Mouse (Mus musculus): ENCODE data around the gene Ppp3r1. TPM values are rescaled to one million over a fixed set of nuclear protein-coding genes. Genes with fewer than 3 reads are reported as not detected.
"Not testable (repeated sequence)": the region's sequence is repeated elsewhere in the genome, so short reads cannot be mapped to it uniquely, and the experiment has no call there.

Ppp3r1 gene
- polyA plus RNA-seq, 1 experiment from 2014 or later = 126 TPM

- ATAC-seq = no peak
- Histone ChIP-seq H3K36me3 (ENCODE audit: control insufficient read depth, insufficient read depth, low read length) (peaks cover 12% of the 10 kb centered on the region; the same call in 1 of the 2 replicates), H3K4me1 (ENCODE audit: control insufficient read depth, insufficient read depth, low read length) (peaks cover 10% of the 10 kb centered on the region; the same call in 1 of the 2 replicates), H3K27me3 (replicated peaks; ENCODE audit: control insufficient read depth, insufficient read depth, low read length) (no peaks in the 10 kb centered on the region), H3K4me2 (ENCODE audit: low read length) (peak overlapping the region; percentile 75), H3K9ac (ENCODE audit: low read length) (no peak overlapping the region), H3K27ac (ENCODE audit: low read depth, low read length) (no peak overlapping the region), H3K4me3 (ENCODE audit: low read depth, low read length) (no peak overlapping the region; the same call in 1 of the 2 replicates), H3K9me3 (replicated peaks; ENCODE audit: control insufficient read depth, low read length) (no peaks in the 10 kb centered on the region)
- DNase-seq (ENCODE audit: low spot score) = no peak
- WGBS = 63% methylated on average over 5 of the region's 5 CpGs
Measured at GRCm38 (mm10) chr11:17212903-17213509, 53.9 kb downstream of the Ppp3r1 start.

- Histone ChIP-seq H3K9me3 (replicated peaks; ENCODE audit: control insufficient read depth, low read length) (no peaks in the 10 kb centered on the region), H3K9ac (ENCODE audit: low read length) (no peak overlapping the region), H3K27ac (ENCODE audit: low read depth, low read length) (no peak overlapping the region), H3K27me3 (replicated peaks; ENCODE audit: control insufficient read depth, insufficient read depth, low read length) (no peaks in the 10 kb centered on the region), H3K4me3 (ENCODE audit: low read depth, low read length) (no peak overlapping the region), H3K4me2 (ENCODE audit: low read length) (no peak overlapping the region), H3K4me1 (ENCODE audit: control insufficient read depth, insufficient read depth, low read length) (peaks cover 10% of the 10 kb centered on the region; the same call in 1 of the 2 replicates), H3K36me3 (ENCODE audit: control insufficient read depth, insufficient read depth, low read length) (peaks cover under 1% of the 10 kb centered on the region; the same call in 1 of the 2 replicates)
- DNase-seq (ENCODE audit: low spot score) (no peak), ATAC-seq (no peak)
- WGBS = 91% methylated on average over 3 of the region's 3 CpGs
Measured at GRCm38 (mm10) chr11:17215475-17215874, 56.4 kb downstream of the Ppp3r1 start.

DNA sequence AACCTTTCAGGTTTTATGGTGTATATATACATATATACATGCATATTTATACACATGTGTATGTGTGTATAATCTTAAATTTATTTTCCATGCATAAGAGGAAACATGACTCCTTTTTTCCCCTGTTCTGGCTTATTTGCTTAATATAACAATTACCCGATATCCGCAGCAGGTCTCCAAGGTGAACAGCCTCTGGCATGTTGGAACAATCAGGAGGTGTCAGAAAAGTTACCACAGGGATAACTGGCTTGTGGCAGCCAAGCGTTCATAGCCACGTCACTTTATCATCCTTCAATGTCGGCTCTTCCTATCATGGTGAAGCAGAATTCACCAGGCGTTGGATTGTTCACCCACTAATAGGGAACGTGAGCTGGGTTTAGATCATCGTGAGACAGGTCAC lies 62.1 kb downstream of the Ppp3r1 start:
- ATAC-seq (no peak), DNase-seq (ENCODE audit: low spot score) (no peak)
- Histone ChIP-seq H3K4me1 (ENCODE audit: control insufficient read depth, insufficient read depth, low read length) (no peaks in the 10 kb centered on the region), H3K9ac (ENCODE audit: low read length) (no peak overlapping the region), H3K4me2 (ENCODE audit: low read length) (no peak overlapping the region), H3K27ac (ENCODE audit: low read depth, low read length) (no peak overlapping the region), H3K9me3 (replicated peaks; ENCODE audit: control insufficient read depth, low read length) (no peaks in the 10 kb centered on the region), H3K36me3 (ENCODE audit: control insufficient read depth, insufficient read depth, low read length) (peaks cover 24% of the 10 kb centered on the region; the same call in 1 of the 2 replicates), H3K27me3 (replicated peaks; ENCODE audit: control insufficient read depth, insufficient read depth, low read length) (no peaks in the 10 kb centered on the region), H3K4me3 (ENCODE audit: low read depth, low read length) (no peak overlapping the region)
- 95% methylated on average over 8 of the region's 8 CpGs for WGBS

GRCm38 (mm10) chr11:17232792-17233191 lies 73.7 kb downstream of the Ppp3r1 start:
- H3K9me3 ChIP-seq (replicated peaks; ENCODE audit: control insufficient read depth, low read length) = no peaks in the 10 kb centered on the region
- no peak overlapping the region for H3K4me2 ChIP-seq (ENCODE audit: low read length)
- no peak overlapping the region for H3K9ac ChIP-seq (ENCODE audit: low read length)
- H3K27me3 ChIP-seq (replicated peaks; ENCODE audit: control insufficient read depth, insufficient read depth, low read length) = no peaks in the 10 kb centered on the region
- no peak for DNase-seq (ENCODE audit: low spot score)
- H3K36me3 ChIP-seq (ENCODE audit: control insufficient read depth, insufficient read depth, low read length) = peaks cover 31% of the 10 kb centered on the region
- H3K27ac ChIP-seq (ENCODE audit: low read depth, low read length) = no peak overlapping the region
- 76% methylated on average over 5 of the region's 5 CpGs for WGBS
- no peak for ATAC-seq
- H3K4me3 ChIP-seq (ENCODE audit: low read depth, low read length) = no peak overlapping the region
- no peaks in the 10 kb centered on the region for H3K4me1 ChIP-seq (ENCODE audit: control insufficient read depth, insufficient read depth, low read length)

DNA sequence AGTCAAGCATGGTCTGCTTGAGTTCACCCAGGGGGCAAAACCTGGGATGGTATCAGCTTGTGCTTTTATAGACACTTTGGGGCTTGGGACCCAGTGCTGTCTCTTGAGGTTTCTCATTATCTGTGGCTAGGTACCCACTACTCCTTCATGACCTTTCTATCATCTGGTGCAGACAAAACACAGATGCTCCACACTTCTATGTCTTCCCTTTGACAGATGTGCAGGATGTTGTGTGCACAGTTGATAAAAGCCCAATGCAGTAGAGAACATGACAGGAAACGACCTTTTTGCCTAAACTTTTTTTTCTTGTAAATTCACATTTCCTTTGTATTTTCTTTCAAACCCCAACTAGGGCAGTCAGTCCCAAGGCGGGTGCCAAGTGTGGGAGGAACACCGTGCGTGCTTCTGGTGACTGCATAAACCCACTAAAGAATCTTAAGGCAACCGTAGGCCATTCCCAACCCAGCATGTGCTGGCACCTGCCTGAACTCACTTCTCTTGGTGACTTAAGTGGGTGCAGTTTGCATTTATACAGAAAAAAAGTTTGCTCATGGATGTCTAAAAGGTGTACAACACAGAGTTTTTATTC lies 77.5 kb downstream of the Ppp3r1 start:
- Histone ChIP-seq H3K4me1 (ENCODE audit: control insufficient read depth, insufficient read depth, low read length) (no peaks in the 10 kb centered on the region), H3K4me2 (ENCODE audit: low read length) (no peak overlapping the region), H3K9ac (ENCODE audit: low read length) (no peak overlapping the region), H3K36me3 (ENCODE audit: control insufficient read depth, insufficient read depth, low read length) (peaks cover 18% of the 10 kb centered on the region; the same call in 1 of the 2 replicates), H3K27me3 (replicated peaks; ENCODE audit: control insufficient read depth, insufficient read depth, low read length) (no peaks in the 10 kb centered on the region), H3K4me3 (ENCODE audit: low read depth, low read length) (no peak overlapping the region), H3K9me3 (replicated peaks; ENCODE audit: control insufficient read depth, low read length) (no peaks in the 10 kb centered on the region), H3K27ac (ENCODE audit: low read depth, low read length) (no peak overlapping the region)
- 88% methylated on average over 5 of the region's 5 CpGs for WGBS
- no peak for ATAC-seq
- no peak for DNase-seq (ENCODE audit: low spot score)

DNA sequence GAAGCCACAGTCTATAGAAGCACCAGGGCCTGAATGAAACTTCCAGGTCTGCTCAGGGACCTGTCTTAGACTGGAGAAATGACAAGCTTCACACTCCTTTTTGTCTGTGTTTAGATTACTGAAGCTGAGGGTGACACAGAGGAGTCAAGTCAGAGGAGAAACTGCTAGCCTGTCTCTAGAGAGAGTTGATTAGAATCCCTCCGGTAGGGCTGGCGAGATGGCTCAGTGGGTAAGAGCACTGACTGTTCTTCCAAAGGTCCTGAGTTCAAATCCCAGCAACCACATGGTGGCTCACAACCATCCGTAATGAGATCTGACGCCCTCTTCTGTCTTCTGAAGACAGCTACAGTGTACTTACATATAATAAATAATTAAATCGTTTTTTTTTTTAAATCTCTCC lies 79.5 kb downstream of the Ppp3r1 start:
- H3K9ac ChIP-seq (ENCODE audit: low read length); H3K4me2 ChIP-seq (ENCODE audit: low read length); ATAC-seq; H3K27me3 ChIP-seq (replicated peaks; ENCODE audit: control insufficient read depth, insufficient read depth, low read length); H3K9me3 ChIP-seq (replicated peaks; ENCODE audit: control insufficient read depth, low read length); DNase-seq (ENCODE audit: low spot score); H3K4me3 ChIP-seq (ENCODE audit: low read depth, low read length); H3K4me1 ChIP-seq (ENCODE audit: control insufficient read depth, insufficient read depth, low read length); H3K36me3 ChIP-seq (ENCODE audit: control insufficient read depth, insufficient read depth, low read length); H3K27ac ChIP-seq (ENCODE audit: low read depth, low read length): not testable (repeated sequence)
- WGBS = 97% methylated on average over 5 of the region's 5 CpGs

DNA sequence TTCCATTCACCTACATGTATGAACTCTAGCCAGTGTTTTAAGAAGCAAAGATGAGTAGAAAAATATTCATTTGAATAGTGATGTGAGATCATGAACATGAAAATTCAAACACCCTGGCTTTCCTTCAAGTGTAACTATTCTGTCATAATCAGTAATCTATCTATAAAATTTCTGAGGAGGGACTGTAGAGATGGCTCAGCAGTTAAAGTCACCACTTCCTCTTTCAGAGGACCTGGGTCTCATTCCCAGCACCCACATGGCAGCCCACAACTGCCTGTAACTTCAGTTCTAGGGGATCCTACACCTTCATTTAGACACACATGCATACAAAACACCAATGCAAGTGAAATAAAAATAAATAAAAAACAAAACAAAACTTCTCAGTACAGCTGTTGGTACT lies 89.7 kb downstream of the Ppp3r1 start:
- Histone ChIP-seq H3K4me2 (ENCODE audit: low read length) (no peak overlapping the region), H3K4me1 (ENCODE audit: control insufficient read depth, insufficient read depth, low read length) (no peaks in the 10 kb centered on the region), H3K4me3 (ENCODE audit: low read depth, low read length) (no peak overlapping the region), H3K9ac (ENCODE audit: low read length) (no peak overlapping the region), H3K36me3 (ENCODE audit: control insufficient read depth, insufficient read depth, low read length) (no peaks in the 10 kb centered on the region), H3K27ac (ENCODE audit: low read depth, low read length) (no peak overlapping the region), H3K27me3 (replicated peaks; ENCODE audit: control insufficient read depth, insufficient read depth, low read length) (no peaks in the 10 kb centered on the region), H3K9me3 (replicated peaks; ENCODE audit: control insufficient read depth, low read length) (no peaks in the 10 kb centered on the region)
- DNase-seq (ENCODE audit: low spot score) (no peak), ATAC-seq (no peak)

Other genes starting within 250 kb of the Ppp3r1 start
- 0.77 and 1.6 TPM in 2 replicates for gene Fbxo48, start 207.9 kb upstream of the Ppp3r1 start, polyA plus RNA-seq (2014; fragmentation: Nextera tagmentation; extraction: Ambion mirVana)
- gene Cnrip1, start 107.7 kb upstream of the Ppp3r1 start, polyA plus RNA-seq (2014; fragmentation: Nextera tagmentation; extraction: Ambion mirVana) = 114 and 131 TPM in 2 replicates
- 2.4 and 3.3 TPM in 2 replicates for gene Plek, start 106.9 kb upstream of the Ppp3r1 start, polyA plus RNA-seq (2014; fragmentation: Nextera tagmentation; extraction: Ambion mirVana)
- 22.3 and 25.1 TPM in 2 replicates for gene Wdr92, start 22.8 kb downstream of the Ppp3r1 start, polyA plus RNA-seq (2014; fragmentation: Nextera tagmentation; extraction: Ambion mirVana)
- gene Pno1, start 52.3 kb downstream of the Ppp3r1 start, polyA plus RNA-seq (2014; fragmentation: Nextera tagmentation; extraction: Ambion mirVana) = 50.2 and 50.4 TPM in 2 replicates
- gene C1d, start 98.3 kb downstream of the Ppp3r1 start, polyA plus RNA-seq (2014; fragmentation: Nextera tagmentation; extraction: Ambion mirVana) = 149 and 156 TPM in 2 replicates